Mouse (Mus musculus): ENCODE data around the gene Grin2b.
A peak's percentile ranks its signal among the peaks of the same experiment; 100 is the strongest.

Gene Grin2b

DNA sequence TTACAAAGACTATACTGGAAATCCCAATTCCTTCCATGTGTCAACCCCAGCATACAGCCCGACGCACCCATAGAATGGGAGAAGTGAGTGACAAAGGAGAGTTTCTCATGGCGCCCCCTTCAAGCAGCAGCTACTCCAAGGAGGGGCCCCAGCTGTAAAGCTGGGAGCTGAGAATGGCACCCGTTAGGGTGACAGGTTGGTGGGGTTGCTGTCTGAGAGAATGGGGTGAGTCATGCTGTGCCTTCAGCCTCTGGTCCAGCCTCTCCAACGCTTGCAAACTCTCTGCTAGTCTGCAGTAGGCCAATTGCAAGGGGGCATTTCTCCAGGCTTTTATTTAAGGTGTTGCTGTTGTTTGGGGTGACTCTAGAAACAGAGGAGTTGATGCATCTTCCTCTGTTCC, 73.1 kb downstream of the Grin2b start:
- DNase-seq (ENCODE audit: low read depth, low spot score), result no peak

- peak; percentile 2 for DNase-seq (ENCODE audit: low read depth, low spot score)
Measured at GRCm38 (mm10) chr6:136096269-136096668, 77.0 kb downstream of the Grin2b start.

- no peak for DNase-seq (ENCODE audit: low read depth, low spot score)
Measured at GRCm38 (mm10) chr6:136079991-136080734, 93.1 kb downstream of the Grin2b start.

- no peak for DNase-seq (ENCODE audit: low read depth, low spot score)
Measured at GRCm38 (mm10) chr6:136072326-136073054, 100.8 kb downstream of the Grin2b start.

- DNase-seq (ENCODE audit: low read depth, low spot score), result no peak
Measured at GRCm38 (mm10) chr6:136070101-136070500, 103.2 kb downstream of the Grin2b start.

DNA sequence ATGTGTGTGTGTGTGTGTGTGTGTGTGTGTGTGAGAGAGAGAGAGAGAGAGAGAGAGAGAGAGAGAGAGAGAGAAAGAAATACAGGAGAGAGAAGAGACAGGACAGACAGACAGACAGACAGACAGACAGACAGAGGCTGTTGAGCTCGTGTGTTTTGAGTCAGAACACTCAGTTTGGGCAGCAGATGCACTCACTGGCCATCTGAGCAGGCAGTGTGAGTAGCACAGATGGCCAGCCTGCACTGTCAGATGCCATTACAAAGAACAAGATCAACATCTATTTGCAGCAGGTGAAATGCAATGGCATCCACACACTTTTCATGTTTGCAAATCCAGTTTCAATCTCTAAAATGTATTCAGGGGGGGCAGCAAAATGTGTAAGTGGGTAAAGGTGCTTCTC, 120.0 kb downstream of the Grin2b start:
- no peak for DNase-seq (ENCODE audit: low read depth, low spot score)

DNA sequence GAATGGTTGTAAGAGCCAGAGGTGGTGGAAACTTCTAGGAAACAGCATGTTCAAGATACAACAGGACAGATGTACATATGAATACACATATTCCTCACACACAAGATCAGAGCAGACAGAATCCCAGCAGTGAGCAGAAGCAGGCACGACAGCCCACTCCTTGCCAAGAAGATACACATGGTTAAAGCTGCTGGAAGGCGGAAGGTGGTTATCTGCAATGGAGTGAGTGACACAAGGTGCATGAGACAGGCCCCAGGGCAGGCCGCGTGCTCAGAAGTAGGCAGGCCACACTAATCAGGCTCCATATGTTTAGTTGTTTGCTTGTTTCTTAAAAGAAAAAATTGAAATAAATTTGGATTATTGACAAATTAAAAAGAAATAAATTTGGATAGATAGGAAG, 123.0 kb downstream of the Grin2b start:
- no peak for DNase-seq (ENCODE audit: low read depth, low spot score)

GRCm38 (mm10) chr6:136048084-136048483, 125.2 kb downstream of the Grin2b start:
- no peak for DNase-seq (ENCODE audit: low read depth, low spot score)

DNA sequence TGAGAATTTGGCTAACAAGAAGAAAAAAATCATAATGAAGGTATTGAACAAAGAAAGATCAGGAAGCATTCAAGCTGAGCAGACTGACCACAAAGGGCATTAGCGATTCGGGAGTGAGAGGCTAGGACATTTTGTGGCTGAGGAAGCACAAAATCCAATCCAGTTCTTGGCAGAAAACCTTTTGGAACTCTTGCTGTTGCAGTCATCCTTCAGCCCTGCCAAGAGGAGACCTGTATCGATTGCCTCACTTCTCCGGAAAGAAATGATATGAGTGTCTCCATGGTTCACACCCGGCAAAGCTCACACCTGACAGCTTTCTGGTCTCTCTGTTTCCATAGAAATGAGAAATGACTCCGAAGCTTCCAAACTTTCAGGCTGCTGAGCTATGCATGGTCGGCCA, 127.2 kb downstream of the Grin2b start:
- no peak for DNase-seq (ENCODE audit: low read depth, low spot score)

- no peak for DNase-seq (ENCODE audit: low read depth, low spot score)
Measured at GRCm38 (mm10) chr6:136044461-136044860, 128.8 kb downstream of the Grin2b start.

DNA sequence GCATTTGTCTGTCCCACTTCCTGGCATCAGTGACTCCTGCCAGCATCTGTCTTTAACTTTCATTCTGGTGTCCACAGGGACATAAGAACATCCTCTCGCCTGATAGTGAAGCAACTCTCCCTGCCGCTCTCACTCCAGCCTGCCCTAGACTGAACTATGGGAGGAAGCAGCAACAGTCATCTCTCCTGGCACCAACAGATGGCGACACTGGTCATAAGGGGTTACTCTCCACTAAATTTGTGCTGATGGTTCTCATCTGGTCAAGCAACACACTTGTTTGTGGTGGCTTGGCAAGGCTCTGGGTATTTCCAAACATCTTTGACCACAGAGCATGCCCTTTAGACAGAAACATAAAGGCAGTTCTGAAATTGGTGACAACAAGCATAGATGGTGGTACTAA, 130.9 kb downstream of the Grin2b start:
- no peak for DNase-seq (ENCODE audit: low read depth, low spot score)

DNA sequence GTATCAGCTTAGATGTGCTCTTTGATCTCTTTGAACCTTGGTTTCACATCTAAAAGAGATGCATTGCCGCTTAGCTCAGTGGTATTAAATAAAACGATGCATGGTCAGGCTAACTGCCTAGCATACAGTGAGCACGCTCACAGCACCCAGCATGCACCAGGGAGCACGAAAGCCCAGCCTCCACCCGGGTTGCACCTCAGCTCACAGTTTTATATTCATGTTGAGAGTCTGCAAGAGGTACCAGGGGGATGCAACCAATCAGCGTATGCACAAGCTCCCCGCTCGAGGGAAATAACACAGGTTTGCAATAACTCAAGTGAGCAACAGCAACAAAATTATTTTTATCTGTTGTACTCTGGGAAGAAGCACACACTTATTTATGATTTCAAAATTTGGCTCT, 131.5 kb downstream of the Grin2b start:
- no peak for DNase-seq (ENCODE audit: low read depth, low spot score)

DNA sequence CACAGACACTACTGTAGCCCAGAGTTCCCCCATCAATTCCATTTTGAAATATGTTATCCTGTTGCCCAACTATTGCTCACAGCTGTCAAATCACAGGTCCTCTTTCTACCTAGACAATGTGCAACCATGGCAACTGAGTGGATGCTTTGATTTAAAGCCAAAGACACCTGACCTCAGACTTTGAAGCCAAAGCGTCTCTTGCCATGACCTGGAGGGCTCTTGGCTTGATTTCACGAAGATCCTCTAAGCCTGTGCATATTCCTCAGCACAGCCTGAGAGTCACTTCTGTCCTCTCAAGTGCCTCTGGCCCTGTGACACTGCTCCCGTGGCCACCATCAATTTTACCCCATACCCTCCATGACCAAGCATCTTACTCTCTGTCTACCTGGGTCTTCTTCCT, 132.4 kb downstream of the Grin2b start:
- DNase-seq (ENCODE audit: low read depth, low spot score), result no peak

DNA sequence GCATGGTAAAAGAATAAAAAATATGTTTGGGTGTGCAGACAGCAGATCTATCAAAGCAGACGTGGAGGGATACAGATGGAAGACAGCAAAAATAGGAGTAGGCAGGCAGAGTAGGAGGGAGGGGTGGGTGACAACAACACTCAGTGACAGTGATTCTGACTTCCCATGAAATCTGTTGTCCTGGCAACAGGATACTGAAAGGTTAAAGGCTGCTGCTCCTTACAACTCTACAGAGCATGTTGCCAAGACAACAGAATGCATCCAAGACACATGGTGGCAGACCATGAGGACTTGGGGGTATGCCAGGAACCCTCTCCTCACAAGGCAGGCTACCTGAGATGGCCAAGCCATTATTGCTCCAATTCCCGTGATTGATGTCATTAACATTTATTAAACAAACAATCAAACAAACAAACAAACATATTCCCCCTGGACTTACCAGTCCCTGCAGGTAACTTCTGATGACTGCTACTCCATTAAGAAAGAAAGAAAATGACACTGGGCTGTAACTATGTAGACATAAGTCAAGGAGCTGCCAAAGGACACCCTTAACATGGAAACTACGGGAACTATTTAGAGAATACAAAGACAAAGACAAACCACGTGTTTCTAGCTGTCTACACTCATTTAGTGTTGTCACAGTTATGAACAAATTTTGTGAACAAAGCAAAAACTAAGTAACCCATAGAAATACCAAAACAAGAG, 143.9 kb downstream of the Grin2b start:
- no peak for DNase-seq (ENCODE audit: low read depth, low spot score)

DNA sequence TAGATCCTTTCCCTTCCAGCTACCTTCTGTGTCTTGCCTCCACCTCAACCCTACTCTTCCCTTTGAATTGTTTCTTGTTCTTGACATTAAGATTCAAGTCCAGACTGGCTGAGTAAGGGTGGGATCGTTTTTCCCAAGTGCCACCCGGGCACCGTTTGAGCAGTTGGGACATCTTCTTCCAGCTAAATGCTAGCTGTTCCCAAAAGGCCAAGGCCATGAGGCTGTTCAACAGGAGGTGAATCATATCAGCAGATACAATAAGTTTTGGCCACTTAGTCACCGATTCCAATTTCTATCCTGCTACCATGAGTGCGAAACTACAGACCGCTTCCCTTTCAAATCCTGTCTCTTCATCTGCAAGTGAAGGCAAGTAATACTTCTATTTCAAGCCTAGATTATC, 146.4 kb downstream of the Grin2b start:
- no peak for DNase-seq (ENCODE audit: low read depth, low spot score)

- DNase-seq (ENCODE audit: low read depth, low spot score), result no peak
Measured at GRCm38 (mm10) chr6:136025801-136026200, 147.5 kb downstream of the Grin2b start.

DNA sequence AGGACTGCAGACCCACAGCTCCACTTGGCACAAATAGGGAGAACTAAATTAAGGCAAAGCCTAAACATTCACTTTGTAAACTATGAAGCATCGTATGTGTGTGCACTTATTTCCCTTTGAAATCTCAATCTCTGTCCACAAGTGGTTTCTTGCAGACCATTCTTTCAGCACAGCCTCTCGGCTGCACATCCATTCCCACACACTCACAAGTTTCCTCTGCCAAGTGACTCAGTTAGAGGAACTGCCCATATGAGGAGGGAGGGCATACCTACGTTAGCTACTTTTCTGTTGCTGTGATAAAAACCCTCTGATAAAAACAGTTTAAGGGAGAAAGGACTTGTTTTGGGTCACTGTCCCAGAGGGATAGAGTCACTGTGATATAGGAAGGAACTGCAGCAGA, 152.9 kb downstream of the Grin2b start:
- DNase-seq (ENCODE audit: low read depth, low spot score), result no peak

DNA sequence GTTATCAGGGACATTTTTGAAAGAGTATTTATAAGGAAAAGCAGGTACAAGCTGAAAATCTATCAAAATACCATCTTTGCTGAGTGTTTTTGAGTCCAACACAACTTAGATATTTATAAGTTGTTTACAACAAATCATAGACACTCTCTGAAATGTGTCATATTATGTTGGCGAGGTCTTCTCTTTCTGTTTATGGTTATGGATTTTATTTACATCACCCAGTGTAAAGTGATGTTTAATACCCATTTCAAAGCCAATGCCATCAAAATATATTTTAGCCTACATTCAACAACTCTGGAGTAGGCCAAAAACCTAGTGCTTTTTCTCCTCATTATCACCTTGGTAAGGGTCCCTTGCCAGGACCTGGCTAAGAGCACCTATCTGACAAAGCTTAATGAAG, 154.3 kb downstream of the Grin2b start:
- no peak for DNase-seq (ENCODE audit: low read depth, low spot score)

- DNase-seq (ENCODE audit: low read depth, low spot score), result no peak
Measured at GRCm38 (mm10) chr6:136013556-136014380, 159.5 kb downstream of the Grin2b start.

GRCm38 (mm10) chr6:136011533-136011932, 161.8 kb downstream of the Grin2b start:
- no peak for DNase-seq (ENCODE audit: low read depth, low spot score)

DNA sequence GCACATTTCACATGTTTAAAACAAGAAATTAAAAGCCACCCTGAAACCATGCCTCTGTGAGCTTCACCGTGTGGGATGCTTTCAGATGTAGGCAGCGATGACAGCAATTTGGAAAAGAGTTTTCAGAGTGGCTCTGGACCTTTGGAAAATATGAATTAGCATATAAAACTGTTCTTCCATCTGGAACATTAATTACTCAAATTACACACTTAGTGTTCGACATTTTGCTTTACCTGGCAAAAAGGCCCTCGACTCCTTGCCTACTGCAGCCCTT, 162.3 kb downstream of the Grin2b start:
- no peak for DNase-seq (ENCODE audit: low read depth, low spot score)

All from CD4-positive, CD25-positive, alpha-beta regulatory T cell, adult 2 months (primary cell).